Mouse (Mus musculus) lung, postnatal 0 days (tissue): ENCODE measurements around the gene Ttyh2.

ENCODE experiments used
- CTCF ChIP-seq: IDR thresholded peaks from 2 replicates; pipeline ENCODE4 v1.5.1; 2016; ENCODE audit warnings: antibody characterized with exemption, mild to moderate bottlenecking
- EP300 ChIP-seq: IDR thresholded peaks from 2 replicates; pipeline ENCODE4 v1.6.1; 2016; ENCODE audit warnings: antibody characterized with exemption, mild to moderate bottlenecking, control low read depth

- TF ChIP-seq EP300 (no peak), CTCF (no peak)
Measured at GRCm38 (mm10) chr11:114680291-114680690, 5.1 kb downstream of the Ttyh2 start.
